In the genomic region with DNA sequence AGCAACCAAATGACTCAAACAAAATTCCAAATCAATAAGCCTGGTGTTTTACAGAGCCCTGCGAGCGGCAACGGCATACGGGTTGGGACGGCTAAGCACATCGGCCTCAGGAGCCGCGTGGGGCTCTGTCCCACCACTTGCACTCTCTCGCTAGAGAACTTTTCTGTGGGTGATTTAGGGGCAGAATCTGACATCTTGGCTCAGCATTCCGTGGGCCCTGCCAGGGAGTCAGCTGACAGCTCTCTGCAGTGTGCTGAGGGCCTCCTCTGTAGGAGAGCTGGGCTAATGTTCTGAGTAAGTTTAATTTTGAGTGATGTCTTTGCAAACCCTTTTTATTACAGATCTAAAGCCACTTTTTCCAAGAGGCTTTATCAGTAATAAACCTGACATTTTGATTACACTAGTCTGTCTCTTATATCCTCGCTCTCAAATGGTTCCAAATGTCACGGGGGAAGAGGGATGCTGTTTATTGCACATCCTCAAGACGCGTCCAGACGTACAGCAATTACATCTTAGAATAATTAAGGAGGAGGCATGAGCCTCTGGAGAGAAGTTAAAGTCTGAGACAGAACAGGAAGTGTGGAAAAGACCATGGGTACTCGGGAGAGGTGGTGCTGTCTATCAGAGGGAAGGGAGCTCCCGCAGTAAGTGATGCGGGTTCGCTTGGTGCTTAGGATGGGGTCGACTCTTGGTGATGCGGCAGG, we compare ENCODE assay signal across 8 mouse cellular contexts.
DNase-seq lines count a peak whose midpoint lies in the region; ATAC-seq and TF ChIP-seq lines count a peak whose summit lies in the region.

No protein-coding gene starts in this region.

- 52% methylated on average over 21 of the region's 21 CpGs for WGBS in stomach, embryonic 15.5 days
- WGBS in stomach, postnatal 0 days, result 55% methylated on average over 21 of the region's 21 CpGs
- WGBS in kidney, embryonic 16.5 days, result 41% methylated on average over 21 of the region's 21 CpGs
- 84% methylated on average over 21 of the region's 21 CpGs for WGBS in small intestine, adult 2 months

- H3K4me1 ChIP-seq in stomach, embryonic 15.5 days, result peaks cover 25% of the 10 kb centered on the region
- H3K4me1 ChIP-seq in stomach, postnatal 0 days (replicated peaks; ENCODE audit: control insufficient read depth, insufficient read depth), result no peaks in the 10 kb centered on the region
- peaks cover 24% of the 10 kb centered on the region for H3K4me1 ChIP-seq in kidney, embryonic 16.5 days (ENCODE audit: insufficient read depth, low read length)
- peaks cover 18% of the 10 kb centered on the region; the same call in 1 of the 2 replicates for H3K4me1 ChIP-seq in small intestine, adult 2 months (ENCODE audit: control insufficient read depth, insufficient read depth, insufficient read length, low read length)

- no peaks in the 10 kb centered on the region for H3K9me3 ChIP-seq in stomach, embryonic 15.5 days
- no peaks in the 10 kb centered on the region for H3K9me3 ChIP-seq in stomach, postnatal 0 days (ENCODE audit: control insufficient read depth, low read length)
- 0 out of 2 replicates have a peak, but pooled peaks cover 3% of the 10 kb centered on the region for H3K9me3 ChIP-seq in kidney, embryonic 16.5 days (ENCODE audit: low read length)

- TF ChIP-seq EP300 in stomach, postnatal 0 days (optimal IDR thresholded peaks at IDR 0.05), result no peak

- ATAC-seq in stomach, embryonic 15.5 days (ENCODE audit: insufficient read depth, low FRiP score, low read depth), result no peak
- no peak for ATAC-seq in stomach, postnatal 0 days (ENCODE audit: low FRiP score, low TSS enrichment)
- ATAC-seq in kidney, embryonic 16.5 days (ENCODE audit: low FRiP score, low TSS enrichment), result peak; percentile 86

- TF ChIP-seq POLR2A in small intestine, adult 2 months (IDR thresholded peaks at IDR 0.05; ENCODE audit: low read depth, low read length), result no peak

- no peak overlapping the region for H3K4me3 ChIP-seq in stomach, embryonic 15.5 days (replicated peaks)
- H3K4me3 ChIP-seq in stomach, postnatal 0 days (ENCODE audit: low read depth, low read length), result no peak overlapping the region
- H3K4me3 ChIP-seq in kidney, embryonic 16.5 days (ENCODE audit: low read length), result no peak overlapping the region
- no peak overlapping the region for H3K4me3 ChIP-seq in small intestine, adult 2 months (ENCODE audit: low read depth, low read length)

- intact Hi-C loops in heart, postnatal 25 days (cut with DNase I), result loop anchor here (5.0 kb wide), 1 partner anchor 32 kb away; no protein-coding TSS in a partner anchor

- H3K9ac ChIP-seq in stomach, embryonic 15.5 days, result no peak overlapping the region
- H3K9ac ChIP-seq in stomach, postnatal 0 days (ENCODE audit: low read length), result no peak overlapping the region
- H3K9ac ChIP-seq in kidney, embryonic 16.5 days (replicated peaks; ENCODE audit: low read length), result no peak overlapping the region

- no peaks in the 10 kb centered on the region for H3K27me3 ChIP-seq in stomach, embryonic 15.5 days (replicated peaks)
- H3K27me3 ChIP-seq in stomach, postnatal 0 days (ENCODE audit: control insufficient read depth, insufficient read depth, low read length), result no peaks in the 10 kb centered on the region
- H3K27me3 ChIP-seq in kidney, embryonic 16.5 days (ENCODE audit: insufficient read depth, low read length), result no peaks in the 10 kb centered on the region
- H3K27me3 ChIP-seq in small intestine, adult 2 months (ENCODE audit: control insufficient read depth, insufficient read depth, low read length), result no peaks in the 10 kb centered on the region

- peak; percentile 32 for DNase-seq in heart, postnatal 4 days
- no peak for DNase-seq in heart, postnatal 25 days (ENCODE audit: low spot score)
- no peak for DNase-seq in stomach, postnatal 0 days (ENCODE audit: low spot score)
- no peak for DNase-seq in right cerebral cortex, adult 2 months (ENCODE audit: low spot score in 2 of 2)
- DNase-seq in right cerebral cortex, postnatal 10 days (ENCODE audit: low spot score in 2 of 2), result no peak

- no peaks in the 10 kb centered on the region for H3K36me3 ChIP-seq in stomach, embryonic 15.5 days
- H3K36me3 ChIP-seq in stomach, postnatal 0 days (ENCODE audit: control insufficient read depth, insufficient read depth, low read length), result no peaks in the 10 kb centered on the region
- no peaks in the 10 kb centered on the region for H3K36me3 ChIP-seq in kidney, embryonic 16.5 days (ENCODE audit: insufficient read depth, low read length)
- 0 out of 2 replicates have a peak, but pooled peaks cover 3% of the 10 kb centered on the region for H3K36me3 ChIP-seq in small intestine, adult 2 months (ENCODE audit: control insufficient read depth, insufficient read depth, low read length)

- H3K27ac ChIP-seq in stomach, embryonic 15.5 days, result 0 out of 2 replicates have a peak overlapping the region, but pooled peaks have one; percentile 7
- no peak overlapping the region for H3K27ac ChIP-seq in stomach, postnatal 0 days (replicated peaks)
- peak overlapping the region; percentile 51 for H3K27ac ChIP-seq in kidney, embryonic 16.5 days (ENCODE audit: low read length)
- H3K27ac ChIP-seq in small intestine, adult 2 months (ENCODE audit: insufficient read depth, low read depth, low read length), result peak overlapping the region; percentile 52; the same call in 1 of the 2 replicates

- TF ChIP-seq CTCF in stomach, postnatal 0 days (IDR thresholded peaks at IDR 0.05; ENCODE audit: low read depth), result no peak
- no peak for TF ChIP-seq CTCF in small intestine, adult 2 months (IDR thresholded peaks at IDR 0.05; ENCODE audit: extremely low read depth, insufficient read length, insufficient replicate concordance, low read depth, low read length)

- no peak overlapping the region for H3K4me2 ChIP-seq in stomach, embryonic 15.5 days
- no peak overlapping the region for H3K4me2 ChIP-seq in stomach, postnatal 0 days (replicated peaks; ENCODE audit: low read depth)
- no peak overlapping the region for H3K4me2 ChIP-seq in kidney, embryonic 16.5 days (replicated peaks; ENCODE audit: low read depth, low read length)
